ENCODE assay signal across 13 mouse cellular contexts in genomic region chr12:35742729-35743128, GRCm38 (mm10).
"Had no signal": no experiment of that assay in that cellular context is flagged by ENCODE, and none has a peak within 500 bp of the region (broad histone marks: within the 10 kb centered on the region; RNA-seq: fewer than 3 reads in every experiment).

No protein-coding gene starts in this region.

- H3K27ac ChIP-seq: limb, embryonic 15.5 days; liver, embryonic 13.5 days; lung, embryonic 15.5 days; macrophage; neural tube, embryonic 15.5 days had no signal

- H3K4me1 ChIP-seq: limb, embryonic 15.5 days; liver, embryonic 13.5 days; lung, embryonic 15.5 days had no signal

- ATAC-seq: liver, postnatal 0 days; midbrain, embryonic 16.5 days had no signal

- H3K27me3 ChIP-seq: limb, embryonic 15.5 days; liver, embryonic 13.5 days; lung, embryonic 15.5 days; megakaryocyte, embryonic 14.5 days; neural tube, embryonic 15.5 days had no signal

- H3K9me3 ChIP-seq: limb, embryonic 15.5 days; liver, embryonic 13.5 days; lung, embryonic 15.5 days; megakaryocyte, embryonic 14.5 days; neural tube, embryonic 15.5 days had no signal

- H3K9ac ChIP-seq: limb, embryonic 15.5 days; liver, embryonic 13.5 days; liver, postnatal 0 days; lung, embryonic 15.5 days; neural tube, embryonic 15.5 days had no signal

- H3K36me3 ChIP-seq: limb, embryonic 15.5 days; liver, embryonic 13.5 days; lung, embryonic 15.5 days; neural tube, embryonic 15.5 days had no signal

- H3K4me3 ChIP-seq: limb, embryonic 15.5 days; liver, embryonic 13.5 days; lung, embryonic 15.5 days; megakaryocyte, embryonic 14.5 days; neural tube, embryonic 15.5 days had no signal

- DNase-seq: kidney, postnatal 10 days; kidney, postnatal 4 days; liver, embryonic 13.5 days; liver, postnatal 0 days; lung, postnatal 14 days; thymus, postnatal 4 days had no signal

- H3K4me2 ChIP-seq: limb, embryonic 15.5 days; liver, embryonic 13.5 days; lung, embryonic 15.5 days; midbrain, embryonic 11.5 days; neural tube, embryonic 15.5 days had no signal
